In the genomic region with DNA sequence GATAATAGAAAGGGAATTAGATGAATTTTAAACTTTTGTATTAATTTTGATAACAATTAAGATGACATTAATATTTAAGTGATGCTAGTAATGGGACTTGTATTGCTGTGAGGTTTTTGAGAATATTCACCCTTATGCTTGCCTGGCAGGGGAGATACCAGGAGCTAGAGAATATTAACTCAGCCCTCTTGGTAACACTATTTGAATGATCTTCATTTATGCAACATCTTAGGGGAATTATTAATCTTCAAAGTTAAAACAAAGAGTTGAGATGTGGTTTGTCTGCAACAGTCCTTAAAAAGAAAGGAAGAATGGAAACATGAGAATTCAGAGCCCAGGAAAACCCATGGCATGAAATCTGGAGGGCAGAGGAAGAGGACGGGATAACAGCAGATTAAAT, we compare ENCODE assay signal across 46 mouse cellular contexts. TPM values are rescaled to one million over a fixed set of nuclear protein-coding genes. Genes with fewer than 3 reads are reported as not detected.
"Had no signal": no experiment of that assay in that cellular context is flagged by ENCODE, and none has a peak within 500 bp of the region (broad histone marks: within the 10 kb centered on the region; RNA-seq: fewer than 3 reads in every experiment).

No protein-coding gene starts in this region.

- H3K4me2 ChIP-seq: limb, embryonic 12.5 days; limb, embryonic 13.5 days; limb, embryonic 15.5 days; liver, embryonic 11.5 days; liver, embryonic 12.5 days; liver, embryonic 13.5 days; liver, embryonic 15.5 days; lung, embryonic 14.5 days; lung, embryonic 15.5 days; midbrain, embryonic 11.5 days; midbrain, embryonic 12.5 days; midbrain, embryonic 13.5 days; midbrain, embryonic 15.5 days; neural tube, embryonic 12.5 days had no signal

- H3K27me3 ChIP-seq: limb, embryonic 12.5 days; limb, embryonic 13.5 days; limb, embryonic 15.5 days; liver, embryonic 13.5 days; liver, embryonic 15.5 days; lung, embryonic 15.5 days; megakaryocyte, embryonic 14.5 days; midbrain, embryonic 12.5 days; midbrain, embryonic 15.5 days; neural tube, embryonic 12.5 days had no signal

- H3K9me3 ChIP-seq: limb, embryonic 10.5 days; limb, embryonic 12.5 days; limb, embryonic 13.5 days; limb, embryonic 15.5 days; liver, embryonic 12.5 days; liver, embryonic 13.5 days; liver, embryonic 15.5 days; lung, embryonic 15.5 days; megakaryocyte, embryonic 14.5 days; midbrain, embryonic 10.5 days; midbrain, embryonic 12.5 days; midbrain, embryonic 13.5 days; midbrain, embryonic 15.5 days; neural tube, embryonic 12.5 days had no signal

- H3K4me3 ChIP-seq: limb, embryonic 10.5 days; limb, embryonic 12.5 days; limb, embryonic 13.5 days; limb, embryonic 15.5 days; liver, embryonic 12.5 days; liver, embryonic 13.5 days; liver, embryonic 15.5 days; lung, embryonic 15.5 days; midbrain, embryonic 10.5 days; midbrain, embryonic 12.5 days; midbrain, embryonic 13.5 days; midbrain, embryonic 15.5 days; myocyte; neural tube, embryonic 12.5 days had no signal

- H3K36me3 ChIP-seq: limb, embryonic 10.5 days; limb, embryonic 12.5 days; limb, embryonic 13.5 days; limb, embryonic 15.5 days; liver, embryonic 12.5 days; liver, embryonic 13.5 days; liver, embryonic 15.5 days; lung, embryonic 15.5 days; midbrain, embryonic 10.5 days; midbrain, embryonic 12.5 days; midbrain, embryonic 13.5 days; midbrain, embryonic 15.5 days; neural tube, embryonic 12.5 days had no signal

- H3K27ac ChIP-seq: limb, embryonic 10.5 days; limb, embryonic 12.5 days; limb, embryonic 13.5 days; limb, embryonic 15.5 days; liver, embryonic 12.5 days; liver, embryonic 13.5 days; liver, embryonic 14.5 days; liver, embryonic 15.5 days; lung, embryonic 15.5 days; midbrain, embryonic 10.5 days; midbrain, embryonic 12.5 days; midbrain, embryonic 13.5 days; midbrain, embryonic 15.5 days; neural tube, embryonic 12.5 days had no signal

- DNase-seq: left cerebral cortex, postnatal 4 days; liver; liver, embryonic 13.5 days; liver, postnatal 0 days; lung, adult 18-20 months; lung, adult 2 months; lung, embryonic 14.5 days; lung, postnatal 10 days; lung, postnatal 14 days; lung, postnatal 36 days; lung, postnatal 4 days; midbrain, embryonic 14.5 days had no signal

- H3K4me1 ChIP-seq: limb, embryonic 12.5 days; limb, embryonic 13.5 days; limb, embryonic 15.5 days; liver, embryonic 12.5 days; liver, embryonic 13.5 days; liver, embryonic 15.5 days; lung, embryonic 15.5 days; midbrain, embryonic 10.5 days; midbrain, embryonic 12.5 days; midbrain, embryonic 13.5 days; midbrain, embryonic 15.5 days; neural tube, embryonic 12.5 days had no signal

- ATAC-seq: liver, embryonic 12.5 days; liver, postnatal 0 days; lung, postnatal 0 days; midbrain, embryonic 13.5 days; midbrain, embryonic 15.5 days; midbrain, embryonic 16.5 days had no signal

- H3K9ac ChIP-seq: limb, embryonic 12.5 days; limb, embryonic 13.5 days; limb, embryonic 15.5 days; liver, embryonic 12.5 days; liver, embryonic 13.5 days; liver, embryonic 14.5 days; liver, embryonic 15.5 days; liver, postnatal 0 days; lung, embryonic 14.5 days; lung, embryonic 15.5 days; midbrain, embryonic 12.5 days; midbrain, embryonic 13.5 days; midbrain, embryonic 15.5 days; neural tube, embryonic 12.5 days had no signal

RNA-seq across cellular contexts. Expression of a gene that starts 8.1 kb away (rescaled TPM):
- total RNA-seq: left cerebral cortex, postnatal 10 days; left cerebral cortex, postnatal 14 days; left cerebral cortex, postnatal 25 days; left cerebral cortex, postnatal 36 days; left cerebral cortex, postnatal 4 days; liver, adult 2 months; megakaryocyte progenitor cell, adult 5-6 weeks; megakaryocyte, adult 5-6 weeks; megakaryocyte-erythroid progenitor cell, adult 5-6 weeks; midbrain, postnatal 0 days; monocyte, adult 5-6 weeks had no signal
- polyA plus RNA-seq: limb, embryonic 10.5 days; limb, embryonic 11.5 days; limb, embryonic 12.5 days; limb, embryonic 13.5 days; limb, embryonic 14.5 days; limb, embryonic 15.5 days; liver, adult 2 months; liver, embryonic 11.5 days; liver, embryonic 12.5 days; liver, embryonic 13.5 days; liver, embryonic 14.5 days; liver, embryonic 15.5 days; liver, embryonic 16.5 days; liver, postnatal 0 days; lung, adult 2 months; lung, embryonic 14.5 days; lung, embryonic 15.5 days; lung, embryonic 16.5 days; lung, postnatal 0 days; midbrain, embryonic 10.5 days; midbrain, embryonic 11.5 days; midbrain, embryonic 12.5 days; midbrain, embryonic 13.5 days; midbrain, embryonic 14.5 days; midbrain, embryonic 15.5 days; midbrain, embryonic 16.5 days; midbrain, postnatal 0 days; myocyte; neural tube, embryonic 11.5 days; neural tube, embryonic 12.5 days had no signal

RNA-seq across cellular contexts. Expression of a gene that starts 15.6 kb away (rescaled TPM):
- total RNA-seq: left cerebral cortex, postnatal 10 days; left cerebral cortex, postnatal 14 days; left cerebral cortex, postnatal 25 days; left cerebral cortex, postnatal 36 days; left cerebral cortex, postnatal 4 days; liver, adult 2 months; megakaryocyte progenitor cell, adult 5-6 weeks; megakaryocyte, adult 5-6 weeks; megakaryocyte-erythroid progenitor cell, adult 5-6 weeks; midbrain, postnatal 0 days; monocyte, adult 5-6 weeks had no signal
- polyA plus RNA-seq: limb, embryonic 10.5 days; limb, embryonic 11.5 days; limb, embryonic 12.5 days; limb, embryonic 13.5 days; limb, embryonic 14.5 days; limb, embryonic 15.5 days; liver, adult 2 months; liver, embryonic 11.5 days; liver, embryonic 12.5 days; liver, embryonic 13.5 days; liver, embryonic 14.5 days; liver, embryonic 15.5 days; liver, embryonic 16.5 days; liver, postnatal 0 days; lung, adult 2 months; lung, embryonic 14.5 days; lung, embryonic 15.5 days; lung, embryonic 16.5 days; lung, postnatal 0 days; midbrain, embryonic 10.5 days; midbrain, embryonic 11.5 days; midbrain, embryonic 12.5 days; midbrain, embryonic 13.5 days; midbrain, embryonic 14.5 days; midbrain, embryonic 15.5 days; midbrain, embryonic 16.5 days; midbrain, postnatal 0 days; myocyte; neural tube, embryonic 11.5 days; neural tube, embryonic 12.5 days had no signal

RNA-seq across cellular contexts. Expression of a gene that starts 22.3 kb away (rescaled TPM):
- total RNA-seq: monocyte, adult 5-6 weeks had no signal
- polyA plus RNA-seq: liver, adult 2 months; lung, postnatal 0 days had no signal

RNA-seq across cellular contexts. Expression of a gene that starts 22.6 kb away (rescaled TPM):
- total RNA-seq: left cerebral cortex, postnatal 10 days; left cerebral cortex, postnatal 14 days; left cerebral cortex, postnatal 25 days; left cerebral cortex, postnatal 36 days; left cerebral cortex, postnatal 4 days; liver, adult 2 months; megakaryocyte progenitor cell, adult 5-6 weeks; megakaryocyte, adult 5-6 weeks; megakaryocyte-erythroid progenitor cell, adult 5-6 weeks; midbrain, postnatal 0 days; monocyte, adult 5-6 weeks had no signal
- polyA plus RNA-seq: limb, embryonic 10.5 days; limb, embryonic 11.5 days; limb, embryonic 12.5 days; limb, embryonic 13.5 days; limb, embryonic 14.5 days; limb, embryonic 15.5 days; liver, adult 2 months; liver, embryonic 11.5 days; liver, embryonic 12.5 days; liver, embryonic 13.5 days; liver, embryonic 14.5 days; liver, embryonic 15.5 days; liver, embryonic 16.5 days; liver, postnatal 0 days; lung, adult 2 months; lung, embryonic 14.5 days; lung, embryonic 15.5 days; lung, embryonic 16.5 days; lung, postnatal 0 days; midbrain, embryonic 10.5 days; midbrain, embryonic 11.5 days; midbrain, embryonic 12.5 days; midbrain, embryonic 13.5 days; midbrain, embryonic 14.5 days; midbrain, embryonic 15.5 days; midbrain, embryonic 16.5 days; midbrain, postnatal 0 days; myocyte; neural tube, embryonic 11.5 days; neural tube, embryonic 12.5 days had no signal
